Mouse (Mus musculus) limb, embryonic 15.5 days (tissue): ENCODE measurements around the gene Prlh. TPM values are rescaled to one million over a fixed set of nuclear protein-coding genes. Genes with fewer than 3 reads are reported as not detected.
A peak's percentile ranks its signal among the peaks of the same experiment; 100 is the strongest.

ENCODE experiments used
- ATAC-seq: fragments of 200-750 bp; cut with Nextera tagmentation; 2 replicates; pipeline ENCODE4 v1.8.0; 2017; ENCODE audit warnings: low read depth, moderate TSS enrichment; ENCODE audit not compliant: insufficient number of reproducible peaks, low FRiP score, low TSS enrichment
- H3K27ac ChIP-seq: fragments of 300-500 bp; sonication (generic); 2 replicates; pipeline ENCODE4 v1.5.1; 2015; ENCODE audit warnings: moderate library complexity, mild to moderate bottlenecking, inconsistent platforms
- H3K27me3 ChIP-seq: fragments of 300-500 bp; sonication (generic); 2 replicates; pipeline ENCODE4 v1.6.1; 2015; ENCODE audit warnings: inconsistent platforms
- H3K36me3 ChIP-seq: fragments of 300-500 bp; sonication (generic); 2 replicates; pipeline ENCODE4 v1.6.1; 2015; ENCODE audit warnings: inconsistent platforms
- H3K4me1 ChIP-seq: fragments of 300-500 bp; sonication (generic); 2 replicates; pipeline ENCODE4 v1.6.1; 2015; ENCODE audit warnings: inconsistent platforms
- H3K4me2 ChIP-seq: fragments of 300-500 bp; sonication (generic); 2 replicates; pipeline ENCODE4 v1.6.1; 2015; ENCODE audit warnings: mild to moderate bottlenecking, inconsistent platforms
- H3K4me3 ChIP-seq: fragments of 300-500 bp; sonication (generic); 2 replicates; pipeline ENCODE4 v1.5.1; 2015; ENCODE audit warnings: mild to moderate bottlenecking, inconsistent platforms
- H3K9ac ChIP-seq: fragments of 300-500 bp; sonication (generic); 2 replicates; pipeline ENCODE4 v1.6.1; 2015; ENCODE audit warnings: inconsistent platforms
- H3K9me3 ChIP-seq: fragments of 300-500 bp; sonication (generic); 2 replicates; pipeline ENCODE4 v1.6.1; 2016; ENCODE audit warnings: inconsistent platforms
- WGBS: fragments of 180-500 bp; shearing (Covaris S2); methylation state at CpG from one replicate; pipeline ENCODE4 v1.1.7; 2015; 5-methylcytosine and 5-hydroxymethylcytosine counted together
- polyA plus RNA-seq: library from polyadenylated mRNA; unstranded; fragments of >200 nt; fragmentation: Nextera tagmentation; extraction: Ambion mirVana; gene quantifications from 2 replicates; pipeline ENCODE4 v1.2.1, GENCODE M21; 2015

Gene Prlh
- polyA plus RNA-seq, 1 experiment from 2014 or later = not detected

- no peak overlapping the region for H3K9ac ChIP-seq
- no peaks in the 10 kb centered on the region; the same call in 1 of the 2 replicates for H3K36me3 ChIP-seq
- H3K27ac ChIP-seq = no peak overlapping the region
- WGBS = 71% methylated on average over 4 of the region's 4 CpGs
- peaks cover 19% of the 10 kb centered on the region for H3K4me1 ChIP-seq
- H3K4me2 ChIP-seq = no peak overlapping the region
- ATAC-seq = no peak
- 0 out of 2 replicates have a peak, but pooled peaks cover 3% of the 10 kb centered on the region for H3K27me3 ChIP-seq
- H3K9me3 ChIP-seq = no peaks in the 10 kb centered on the region
- no peak overlapping the region for H3K4me3 ChIP-seq
These were observed 26.9 kb upstream of the Prlh start for GRCm38 (mm10) chr1:90926030-90926429.

GRCm38 (mm10) chr1:90927308-90927707, 25.6 kb upstream of the Prlh start:
- Histone ChIP-seq H3K27ac (peak overlapping the region; percentile 55; the same call in 1 of the 2 replicates), H3K4me2 (peak overlapping the region; percentile 86), H3K9me3 (no peaks in the 10 kb centered on the region), H3K27me3 (0 out of 2 replicates have a peak, but pooled peaks cover 3% of the 10 kb centered on the region), H3K9ac (no peak overlapping the region), H3K4me3 (peak overlapping the region; percentile 31), H3K4me1 (peaks cover 19% of the 10 kb centered on the region), H3K36me3 (no peaks in the 10 kb centered on the region)
- 23% methylated on average over 15 of the region's 15 CpGs for WGBS
- ATAC-seq = no peak

GRCm38 (mm10) chr1:90927929-90928574, 24.9 kb upstream of the Prlh start:
- Histone ChIP-seq H3K4me3 (peak overlapping the region; percentile 31), H3K9ac (0 out of 2 replicates have a peak overlapping the region, but pooled peaks have one; percentile 15), H3K4me2 (peak overlapping the region; percentile 86), H3K36me3 (no peaks in the 10 kb centered on the region), H3K27me3 (0 out of 2 replicates have a peak, but pooled peaks cover 3% of the 10 kb centered on the region), H3K4me1 (peaks cover 19% of the 10 kb centered on the region), H3K9me3 (no peaks in the 10 kb centered on the region), H3K27ac (peak overlapping the region; percentile 55; the same call in 1 of the 2 replicates)
- 3% methylated on average over 22 of the region's 23 CpGs for whole genome bisulfite sequencing
- ATAC-seq = peak; percentile 23; the same call in 1 of the 2 replicates

- no peaks in the 10 kb centered on the region for H3K9me3 ChIP-seq
- peak overlapping the region; percentile 86 for H3K4me2 ChIP-seq
- peaks cover 19% of the 10 kb centered on the region for H3K4me1 ChIP-seq
- H3K36me3 ChIP-seq = no peaks in the 10 kb centered on the region
- H3K27ac ChIP-seq = no peak overlapping the region
- 4% methylated on average over 6 of the region's 6 CpGs for WGBS
- H3K27me3 ChIP-seq = 0 out of 2 replicates have a peak, but pooled peaks cover 3% of the 10 kb centered on the region
- H3K9ac ChIP-seq = peak overlapping the region; percentile 15; the same call in 1 of the 2 replicates
- ATAC-seq = 0 out of 2 replicates have a peak, but pooled peaks have one; percentile 40
- H3K4me3 ChIP-seq = peak overlapping the region; percentile 31
These were observed 24.4 kb upstream of the Prlh start for GRCm38 (mm10) chr1:90928575-90928934.

- no peak overlapping the region for H3K4me2 ChIP-seq
- WGBS = 66% methylated on average over 5 of the region's 5 CpGs
- H3K27me3 ChIP-seq = 0 out of 2 replicates have a peak, but pooled peaks cover 2% of the 10 kb centered on the region
- H3K36me3 ChIP-seq = no peaks in the 10 kb centered on the region
- H3K4me3 ChIP-seq = no peak overlapping the region
- no peak overlapping the region for H3K27ac ChIP-seq
- no peak overlapping the region for H3K9ac ChIP-seq
- ATAC-seq = no peak
- peaks cover 8% of the 10 kb centered on the region for H3K4me1 ChIP-seq
- no peaks in the 10 kb centered on the region for H3K9me3 ChIP-seq
These were observed 19.9 kb upstream of the Prlh start for GRCm38 (mm10) chr1:90933001-90933400.

GRCm38 (mm10) chr1:90936990-90937389, 15.9 kb upstream of the Prlh start:
- Histone ChIP-seq H3K4me1 (no peaks in the 10 kb centered on the region), H3K9ac (no peak overlapping the region), H3K27me3 (no peaks in the 10 kb centered on the region), H3K9me3 (no peaks in the 10 kb centered on the region), H3K4me2 (no peak overlapping the region), H3K27ac (no peak overlapping the region), H3K36me3 (no peaks in the 10 kb centered on the region), H3K4me3 (no peak overlapping the region)
- no peak for ATAC-seq
- WGBS = 68% methylated on average over 9 of the region's 9 CpGs

GRCm38 (mm10) chr1:90939980-90940379, 12.9 kb upstream of the Prlh start:
- H3K4me2 ChIP-seq = no peak overlapping the region
- no peak for ATAC-seq
- H3K27ac ChIP-seq = no peak overlapping the region
- no peaks in the 10 kb centered on the region for H3K27me3 ChIP-seq
- no peak overlapping the region for H3K4me3 ChIP-seq
- whole genome bisulfite sequencing = 78% methylated on average over 4 of the region's 4 CpGs
- no peaks in the 10 kb centered on the region for H3K9me3 ChIP-seq
- no peak overlapping the region for H3K9ac ChIP-seq
- H3K36me3 ChIP-seq = no peaks in the 10 kb centered on the region
- no peaks in the 10 kb centered on the region for H3K4me1 ChIP-seq

GRCm38 (mm10) chr1:90945171-90945570, 7.7 kb upstream of the Prlh start:
- Histone ChIP-seq H3K27ac (no peak overlapping the region), H3K4me1 (no peaks in the 10 kb centered on the region), H3K4me2 (no peak overlapping the region), H3K9me3 (no peaks in the 10 kb centered on the region), H3K9ac (no peak overlapping the region), H3K4me3 (no peak overlapping the region), H3K36me3 (no peaks in the 10 kb centered on the region), H3K27me3 (no peaks in the 10 kb centered on the region)
- ATAC-seq = no peak
- 66% methylated on average over 10 of the region's 10 CpGs for WGBS

GRCm38 (mm10) chr1:90947252-90947651, 5.7 kb upstream of the Prlh start:
- H3K36me3 ChIP-seq = no peaks in the 10 kb centered on the region
- 59% methylated on average over 2 of the region's 2 CpGs for WGBS
- no peaks in the 10 kb centered on the region for H3K4me1 ChIP-seq
- H3K27me3 ChIP-seq = no peaks in the 10 kb centered on the region
- no peak overlapping the region for H3K27ac ChIP-seq
- no peaks in the 10 kb centered on the region for H3K9me3 ChIP-seq
- no peak for ATAC-seq
- H3K9ac ChIP-seq = no peak overlapping the region
- no peak overlapping the region for H3K4me3 ChIP-seq
- no peak overlapping the region for H3K4me2 ChIP-seq

- no peak overlapping the region for H3K27ac ChIP-seq
- 64% methylated on average over 9 of the region's 9 CpGs for WGBS
- H3K4me1 ChIP-seq = peaks cover 7% of the 10 kb centered on the region; the same call in 1 of the 2 replicates
- H3K9me3 ChIP-seq = no peaks in the 10 kb centered on the region
- no peak for ATAC-seq
- H3K27me3 ChIP-seq = 0 out of 2 replicates have a peak, but pooled peaks cover 4% of the 10 kb centered on the region
- H3K4me2 ChIP-seq = no peak overlapping the region
- H3K4me3 ChIP-seq = no peak overlapping the region
- H3K36me3 ChIP-seq = no peaks in the 10 kb centered on the region
- no peak overlapping the region for H3K9ac ChIP-seq
These were observed 3.6 kb upstream of the Prlh start for GRCm38 (mm10) chr1:90949309-90949708.

- Histone ChIP-seq H3K4me2 (no peak overlapping the region), H3K4me3 (no peak overlapping the region), H3K9me3 (no peaks in the 10 kb centered on the region), H3K4me1 (peaks cover 7% of the 10 kb centered on the region; the same call in 1 of the 2 replicates), H3K36me3 (no peaks in the 10 kb centered on the region), H3K9ac (no peak overlapping the region), H3K27ac (no peak overlapping the region), H3K27me3 (0 out of 2 replicates have a peak, but pooled peaks cover 4% of the 10 kb centered on the region)
- 69% methylated on average over 7 of the region's 7 CpGs for WGBS
- no peak for ATAC-seq
These were observed 1.2 kb upstream of the Prlh start for GRCm38 (mm10) chr1:90951670-90952069.

GRCm38 (mm10) chr1:90953688-90954087, 780 bp downstream of the Prlh start:
- H3K4me3 ChIP-seq = no peak overlapping the region
- H3K36me3 ChIP-seq = no peaks in the 10 kb centered on the region
- ATAC-seq = no peak
- peaks cover 8% of the 10 kb centered on the region; the same call in 1 of the 2 replicates for H3K27me3 ChIP-seq
- 53% methylated on average over 11 of the region's 11 CpGs for WGBS
- peaks cover 7% of the 10 kb centered on the region; the same call in 1 of the 2 replicates for H3K4me1 ChIP-seq
- H3K9me3 ChIP-seq = no peaks in the 10 kb centered on the region
- H3K27ac ChIP-seq = no peak overlapping the region
- no peak overlapping the region for H3K9ac ChIP-seq
- no peak overlapping the region for H3K4me2 ChIP-seq
